Mouse (Mus musculus) kidney, postnatal 36 days (tissue): ENCODE results near the gene Cdh23.

ENCODE experiments used
- DNase-seq, 2 experiments: peaks; one replicate each; pipeline ENCODE4 v3.0.0; 2021 to 2022; ENCODE audit warnings: mixed read lengths in 2 of 2

Gene Cdh23

DNA sequence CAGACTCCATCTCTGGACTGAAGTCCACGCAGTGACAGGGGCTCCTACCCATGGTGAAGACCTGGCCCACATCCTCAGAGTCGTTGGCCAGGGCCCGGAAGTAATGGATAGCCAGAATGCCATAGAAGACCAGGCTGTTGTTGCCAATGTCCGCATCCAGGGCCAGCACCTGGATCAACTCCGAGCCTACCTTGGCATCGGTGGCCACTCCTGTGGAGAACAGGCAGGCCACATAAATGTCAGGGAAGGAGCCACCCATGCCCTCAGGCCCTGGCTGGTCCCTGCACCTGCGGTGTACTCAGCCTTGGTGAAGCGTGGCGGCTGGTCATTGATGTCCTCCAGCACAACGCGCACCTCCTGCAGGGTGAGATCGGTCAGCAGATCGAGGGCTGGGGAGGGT lies 385.7 kb downstream of the Cdh23 start:
- no peak for DNase-seq

DNA sequence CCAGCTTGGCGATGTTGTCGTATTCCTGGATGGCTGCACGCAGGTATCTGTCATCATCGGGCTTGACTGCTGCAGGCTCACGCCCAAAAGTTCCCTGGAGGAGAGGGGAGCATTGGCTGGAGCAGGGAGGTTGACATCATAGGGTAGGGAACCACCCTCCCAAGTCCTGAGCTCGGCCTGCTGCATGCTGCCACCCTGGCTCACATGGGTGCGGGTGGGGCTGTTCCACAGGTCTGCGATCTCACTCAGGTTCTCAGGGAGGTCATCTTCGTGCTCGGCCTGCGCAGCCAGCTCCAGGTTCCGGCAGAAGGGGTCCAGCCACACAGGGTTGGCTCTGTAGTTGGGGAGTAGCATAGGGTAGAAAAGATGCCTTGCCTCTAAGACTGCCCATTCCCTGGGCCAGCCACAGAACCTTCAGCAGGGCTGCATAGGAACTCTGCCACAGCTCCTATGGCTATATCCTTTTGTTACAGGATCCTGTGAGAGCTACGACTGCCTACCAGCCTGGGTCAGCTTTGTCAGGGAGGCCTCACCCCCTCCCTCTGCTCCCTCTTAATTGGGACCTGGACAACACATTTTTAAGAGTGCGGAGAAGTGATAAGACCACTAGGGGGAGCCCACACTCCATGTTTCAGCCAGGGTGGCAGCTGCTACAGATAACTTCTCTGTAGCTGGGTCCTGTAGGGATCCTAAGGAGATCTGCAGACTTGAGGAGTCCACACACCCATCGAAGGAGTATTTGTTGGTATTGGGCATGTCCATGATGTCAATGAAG lies 391.2 kb downstream of the Cdh23 start:
- DNase-seq = peak; percentile 76 to 84

DNA sequence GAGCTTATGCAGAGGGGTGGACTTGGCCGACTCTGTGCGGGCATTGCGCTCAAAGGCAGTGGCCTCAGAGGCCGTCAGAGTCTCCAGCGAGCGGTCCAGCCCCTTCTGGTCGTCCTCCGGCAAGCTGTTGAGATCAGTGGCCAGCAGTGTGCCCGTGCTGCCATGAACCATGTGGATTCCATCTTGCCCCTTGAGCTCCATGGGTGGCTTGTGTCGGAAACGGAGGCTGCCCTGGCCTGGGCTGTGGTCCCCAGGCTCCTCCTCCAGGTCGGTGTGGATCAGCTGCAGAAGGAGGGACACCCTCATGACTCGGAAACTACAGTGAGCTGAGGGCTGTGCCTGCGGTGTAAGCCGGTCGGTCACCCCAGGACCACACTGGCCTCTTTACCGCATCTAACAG lies 392.9 kb downstream of the Cdh23 start:
- DNase-seq = no peak

DNA sequence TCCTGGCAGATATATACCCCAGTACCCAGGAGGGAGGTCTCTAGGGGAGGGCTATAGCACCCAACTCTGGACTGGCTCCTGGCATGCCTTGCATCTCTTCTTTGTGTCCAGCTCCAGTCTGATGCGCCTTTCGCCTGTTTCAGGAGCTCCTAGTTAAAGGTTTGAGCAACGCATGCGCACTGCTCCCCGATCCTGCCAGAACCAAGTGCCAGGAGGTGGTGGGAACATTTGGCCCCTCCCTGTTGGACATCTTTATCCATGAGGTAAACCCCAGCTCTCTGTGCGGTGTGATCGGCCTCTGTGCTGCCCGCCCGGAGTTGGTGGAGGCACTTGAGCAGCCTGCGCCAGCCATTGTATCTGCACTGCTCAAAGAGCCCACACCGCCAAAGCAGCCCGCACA lies 396.7 kb downstream of the Cdh23 start:
- no peak for DNase-seq

DNA sequence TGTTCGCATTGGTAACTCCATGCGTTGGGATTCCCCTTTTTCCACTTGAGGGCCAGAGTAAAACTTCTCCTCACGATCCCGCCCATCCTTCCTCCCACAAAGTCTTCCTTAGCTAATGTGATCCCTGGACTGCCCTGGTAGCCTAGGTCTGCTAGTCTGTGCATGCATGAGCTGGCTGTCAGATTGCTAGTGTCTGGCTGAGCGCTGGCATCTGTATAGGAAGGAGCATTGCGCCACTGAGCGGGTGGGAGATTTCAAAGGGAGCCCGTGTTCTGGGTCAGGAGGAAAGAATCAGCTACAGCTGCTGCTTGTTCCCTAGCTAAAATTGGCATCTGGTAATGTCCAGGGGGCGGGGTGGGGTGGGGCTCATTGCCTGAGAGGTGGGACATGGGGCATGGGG lies 400.3 kb downstream of the Cdh23 start:
- no peak for DNase-seq

DNA sequence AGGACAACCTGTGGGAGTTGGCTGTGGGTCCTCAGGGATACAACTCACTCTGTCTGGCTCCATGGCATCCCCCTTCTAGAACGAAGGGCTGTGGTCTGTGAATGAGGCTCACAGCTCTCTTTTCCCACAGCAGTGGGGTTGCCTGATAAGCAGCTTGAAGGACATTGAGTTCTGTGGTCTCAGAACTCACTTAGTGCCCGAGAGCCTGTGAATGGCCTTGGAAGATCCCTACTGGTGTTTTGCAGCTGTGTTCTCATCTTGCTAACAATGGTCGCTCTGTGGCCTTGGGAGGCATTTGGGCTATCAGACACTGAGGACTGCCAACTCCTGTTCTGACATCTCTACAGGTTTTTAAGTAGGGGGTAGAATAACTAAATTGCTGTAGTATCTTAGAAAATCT lies 400.9 kb downstream of the Cdh23 start:
- no peak for DNase-seq

DNA sequence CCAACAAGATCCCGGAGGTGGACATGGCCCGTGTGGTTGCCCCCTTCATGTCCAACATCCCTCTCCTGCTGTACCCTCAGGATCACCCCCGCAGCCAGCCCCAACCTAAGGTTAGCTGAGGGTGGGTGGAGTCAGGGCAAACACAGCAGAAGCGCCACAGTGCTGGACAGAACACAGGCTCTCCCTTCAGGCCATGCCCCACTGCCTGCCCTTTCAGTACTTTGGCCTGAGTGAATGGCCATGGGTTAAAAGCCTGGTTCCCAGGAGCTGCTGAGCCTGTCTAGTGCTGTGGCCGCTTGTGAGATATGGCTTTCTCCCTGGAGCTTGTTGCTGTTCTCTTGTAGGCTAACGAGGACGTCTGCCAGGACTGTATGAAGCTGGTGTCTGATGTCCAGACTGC lies 401.7 kb downstream of the Cdh23 start:
- peak; percentile 66 to 67 for DNase-seq

DNA sequence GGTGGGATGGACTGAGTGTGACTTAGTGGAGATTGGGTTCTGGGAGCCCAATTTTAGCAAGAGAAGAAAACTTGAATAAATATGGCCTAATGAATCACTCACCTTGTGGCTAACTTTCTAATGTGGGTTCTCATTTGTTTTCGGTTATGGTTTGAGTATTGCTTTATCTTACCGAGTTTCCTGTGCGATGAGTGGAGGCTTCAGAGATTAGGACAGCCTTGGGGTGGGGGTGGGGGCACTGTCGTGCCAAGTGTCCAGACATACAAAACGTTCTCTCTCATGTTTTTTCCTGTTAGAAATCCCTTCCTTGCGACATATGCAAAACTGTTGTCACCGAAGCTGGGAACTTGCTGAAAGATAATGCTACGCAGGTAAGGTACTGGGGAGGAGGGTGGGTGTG lies 404.1 kb downstream of the Cdh23 start:
- DNase-seq = no peak

DNA sequence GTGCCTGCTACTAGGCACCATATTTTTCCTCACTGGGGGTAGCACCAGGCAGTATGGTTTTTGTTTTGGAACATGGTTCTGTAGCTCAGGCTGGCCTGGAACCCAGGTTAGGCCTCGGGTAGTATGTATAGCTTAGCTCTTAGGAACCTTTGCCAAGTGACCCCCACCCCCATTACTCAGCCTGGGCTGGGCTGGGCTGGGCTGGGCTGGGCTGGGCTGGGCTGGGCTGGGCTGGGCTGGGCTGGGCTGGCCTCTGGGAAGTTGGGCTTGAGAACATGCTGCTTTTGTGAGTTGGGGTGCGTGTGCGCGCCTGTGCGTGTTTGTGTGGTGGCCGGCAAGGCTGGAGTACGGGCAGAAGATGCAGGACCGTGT lies 405.6 kb downstream of the Cdh23 start:
- DNase-seq = no peak

DNA sequence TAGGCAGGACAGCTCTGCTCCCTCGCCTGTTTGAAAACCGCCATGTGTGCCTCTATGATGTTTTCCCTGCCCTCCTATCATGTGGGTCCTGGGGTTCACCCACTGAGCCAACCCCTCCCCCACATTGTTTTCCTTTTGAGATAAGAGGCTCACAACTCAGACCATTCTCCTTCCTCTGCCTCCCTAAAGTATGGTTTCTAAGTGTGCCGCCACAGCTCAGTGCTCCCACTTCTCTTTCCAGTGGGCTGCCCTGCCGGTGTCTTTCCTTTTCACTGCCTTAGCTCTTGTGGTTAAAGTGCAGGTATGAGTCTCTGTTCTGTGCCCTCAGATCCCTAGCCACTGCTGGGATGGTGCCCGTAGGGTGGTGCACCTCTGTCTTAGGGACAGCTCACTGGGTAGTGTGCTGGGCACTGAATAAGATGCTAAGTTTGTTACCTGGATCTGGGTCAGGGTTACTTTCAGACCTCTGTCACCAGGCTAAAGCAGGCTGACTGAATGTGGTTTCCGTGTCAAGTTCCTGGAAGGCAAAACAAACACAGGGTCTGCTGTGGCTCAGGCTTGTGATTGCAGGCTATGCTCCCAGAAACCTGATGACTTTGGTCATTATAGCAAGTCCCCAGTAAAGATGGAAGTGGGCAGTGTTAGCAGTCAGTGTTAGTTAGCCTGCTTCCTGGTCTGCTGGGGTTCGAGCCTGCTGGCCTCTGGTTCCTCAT lies 406.1 kb downstream of the Cdh23 start:
- peak in 1 of 2 experiments; percentile 56 for DNase-seq

DNA sequence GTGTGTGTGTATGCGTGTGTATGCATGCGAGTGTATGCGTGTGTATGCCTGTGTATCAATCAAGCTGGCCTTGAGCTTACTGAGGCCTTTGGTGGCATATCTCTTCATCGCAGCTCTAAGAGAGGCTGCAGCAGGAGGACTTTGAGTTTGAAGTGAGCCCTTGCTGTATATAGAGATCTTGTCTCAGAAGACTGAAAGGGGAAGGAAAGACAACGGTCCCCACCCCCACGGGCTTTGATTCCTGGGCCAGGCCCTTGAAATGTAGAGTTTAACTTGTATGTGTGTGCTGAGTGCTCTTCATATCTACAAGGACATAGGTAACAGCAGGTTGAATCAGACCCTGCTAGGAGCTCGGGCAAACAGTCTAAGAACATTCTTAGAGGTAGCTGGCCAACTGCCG lies 407.1 kb downstream of the Cdh23 start:
- peak in 1 of 2 experiments; percentile 34 for DNase-seq

DNA sequence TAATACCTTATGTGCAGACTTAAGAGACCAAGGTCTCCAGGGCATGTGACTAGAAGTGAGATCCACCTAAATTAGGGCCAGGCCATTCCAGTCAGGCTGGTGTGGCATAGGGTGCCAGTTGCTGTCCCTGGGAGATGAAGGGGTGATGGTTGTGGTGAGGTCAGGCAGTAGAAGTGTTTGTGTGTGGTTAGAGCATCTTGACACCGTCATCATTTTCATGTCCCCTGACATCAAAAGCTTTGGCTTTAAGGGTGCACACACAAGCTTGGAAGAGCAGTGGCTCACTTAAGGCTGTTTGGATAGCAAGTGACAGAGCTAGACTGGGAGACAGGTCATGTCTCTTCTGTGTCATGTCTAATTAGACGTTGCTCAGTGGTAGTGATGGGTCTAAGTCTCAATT lies 408.6 kb downstream of the Cdh23 start:
- no peak for DNase-seq

DNA sequence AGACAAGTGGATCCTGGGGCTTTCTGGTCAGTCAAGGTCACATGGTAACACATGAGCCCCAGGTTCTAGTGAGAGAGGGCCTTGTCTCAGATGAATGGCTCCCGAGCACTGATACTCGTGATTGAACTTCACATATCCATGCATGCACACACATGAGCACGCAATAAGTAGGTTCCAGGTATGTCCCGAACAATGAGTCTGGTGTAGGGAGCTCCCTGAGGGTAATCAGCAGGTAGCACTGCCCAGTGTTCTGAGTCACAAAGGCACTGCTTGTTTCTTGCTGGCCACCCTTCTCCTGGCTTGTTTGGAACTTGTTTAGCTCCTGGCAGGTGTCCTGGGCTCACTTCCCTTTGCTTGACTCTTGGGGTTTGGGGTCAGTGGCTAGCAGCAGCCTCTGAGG lies 409.1 kb downstream of the Cdh23 start:
- peak; percentile 58 to 64 for DNase-seq

DNA sequence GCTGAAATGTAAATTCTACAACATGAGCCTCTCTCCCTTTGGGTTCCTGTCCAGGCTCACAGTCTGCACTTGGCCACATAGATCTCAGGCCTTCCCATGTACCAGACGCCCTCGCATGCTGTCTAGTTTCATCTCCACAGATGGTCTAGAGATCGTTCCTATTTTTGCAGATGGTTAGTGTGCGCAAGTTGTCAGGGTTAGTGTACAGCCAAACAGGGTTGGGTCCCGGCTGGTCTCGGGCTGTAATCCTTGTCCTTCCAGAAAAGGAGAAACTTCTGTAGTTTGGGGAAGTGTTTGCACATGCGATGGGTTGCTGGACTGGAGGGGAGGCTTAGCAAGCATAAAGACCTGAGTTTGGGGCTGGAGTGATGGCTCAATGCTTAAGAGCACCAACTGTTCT lies 409.7 kb downstream of the Cdh23 start:
- no peak for DNase-seq

DNA sequence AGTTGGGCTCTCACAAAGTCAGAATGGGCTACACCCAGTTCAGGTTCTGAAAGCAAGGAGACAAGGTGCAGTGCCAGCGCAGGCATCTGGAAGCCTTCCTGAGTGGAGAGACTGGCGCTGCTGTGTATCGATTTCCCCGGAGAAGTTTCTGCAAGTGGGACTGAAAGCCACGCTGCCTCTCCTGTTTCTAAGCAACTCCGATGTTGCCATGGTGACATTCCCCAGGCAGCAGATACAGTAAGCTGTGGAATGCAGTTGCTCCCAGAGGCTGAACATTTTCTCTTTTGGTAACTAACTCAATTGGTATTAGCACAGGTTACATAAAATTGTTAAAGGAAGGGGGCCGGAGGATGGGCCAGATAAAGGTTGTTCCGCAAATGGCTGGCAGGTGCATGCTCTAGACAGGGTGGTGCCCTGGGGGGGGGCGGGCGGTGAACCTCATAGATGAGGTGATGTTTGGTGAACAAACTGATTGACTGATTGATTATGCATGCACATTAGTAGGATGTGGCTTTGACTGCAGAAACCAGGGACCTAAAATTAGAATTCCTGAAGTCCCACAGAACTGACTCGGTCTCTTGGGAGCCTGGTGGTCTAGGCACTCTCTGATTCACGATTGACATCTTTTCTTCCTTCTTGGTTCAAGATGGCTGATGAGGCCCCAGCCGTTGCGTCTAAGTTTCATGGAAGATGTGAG lies 410.5 kb downstream of the Cdh23 start:
- peak; percentile 73 to 76 for DNase-seq

DNA sequence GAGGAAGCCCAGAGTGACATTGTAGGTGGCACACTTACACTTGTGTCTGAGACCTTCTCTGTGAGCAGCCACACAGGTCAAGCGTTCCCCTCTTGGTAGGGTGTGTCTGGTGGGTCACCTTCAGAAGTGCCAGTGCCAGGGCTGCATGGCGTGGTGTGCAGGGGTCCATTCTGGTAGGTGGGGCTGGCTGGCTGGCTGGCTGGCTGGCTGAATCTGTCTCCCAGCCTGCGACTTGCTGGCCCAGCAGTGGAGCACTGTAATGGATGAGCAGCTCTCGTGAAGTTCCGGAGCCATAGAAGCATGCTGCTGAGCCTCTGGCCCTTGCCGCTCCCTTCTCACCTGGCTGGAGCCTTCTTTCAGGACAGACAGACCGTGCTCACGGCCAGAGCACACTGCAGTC lies 411.1 kb downstream of the Cdh23 start:
- peak in 1 of 2 experiments; percentile 32 for DNase-seq

DNA sequence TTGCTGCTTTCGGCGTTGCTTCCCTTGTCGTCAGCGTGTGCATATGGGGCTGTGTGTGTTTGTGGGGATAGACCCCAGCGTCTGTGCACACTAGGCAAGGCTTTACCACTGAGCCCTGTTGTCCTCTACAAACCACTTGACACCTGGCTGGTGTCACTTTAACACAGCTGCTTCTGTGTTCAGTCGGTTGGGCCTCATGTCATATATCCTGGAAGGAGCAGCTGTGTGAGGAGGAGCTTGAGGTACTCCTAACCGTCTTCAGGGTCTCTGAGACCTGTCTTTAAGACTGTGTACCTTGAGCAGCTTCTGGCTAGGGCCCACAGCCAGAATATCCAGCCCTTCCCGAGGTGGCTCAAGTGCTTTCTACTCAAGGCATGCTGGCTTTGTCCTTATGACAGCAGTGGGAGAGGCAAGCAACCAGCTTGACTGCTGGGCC lies 411.6 kb downstream of the Cdh23 start:
- no peak for DNase-seq

DNA sequence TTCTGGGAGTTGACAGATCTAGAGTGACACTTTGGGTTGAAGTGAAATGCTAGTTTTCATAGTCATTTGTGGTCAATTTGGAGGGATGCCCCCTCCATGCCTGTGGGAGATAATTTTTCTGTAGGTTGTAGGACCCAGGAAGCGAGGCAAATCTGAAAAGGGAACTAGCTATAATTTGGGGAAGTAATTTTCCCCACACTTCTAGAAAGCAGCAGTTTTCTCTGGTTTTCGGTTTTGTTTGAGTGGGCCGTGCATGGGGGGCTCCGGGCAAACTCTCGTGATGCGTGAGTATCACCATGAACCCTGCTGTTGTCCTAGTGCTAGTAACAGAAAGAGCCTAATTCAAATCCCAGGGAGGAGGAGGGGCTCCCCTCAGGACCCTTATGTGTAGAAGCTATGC lies 412.0 kb downstream of the Cdh23 start:
- no peak for DNase-seq

DNA sequence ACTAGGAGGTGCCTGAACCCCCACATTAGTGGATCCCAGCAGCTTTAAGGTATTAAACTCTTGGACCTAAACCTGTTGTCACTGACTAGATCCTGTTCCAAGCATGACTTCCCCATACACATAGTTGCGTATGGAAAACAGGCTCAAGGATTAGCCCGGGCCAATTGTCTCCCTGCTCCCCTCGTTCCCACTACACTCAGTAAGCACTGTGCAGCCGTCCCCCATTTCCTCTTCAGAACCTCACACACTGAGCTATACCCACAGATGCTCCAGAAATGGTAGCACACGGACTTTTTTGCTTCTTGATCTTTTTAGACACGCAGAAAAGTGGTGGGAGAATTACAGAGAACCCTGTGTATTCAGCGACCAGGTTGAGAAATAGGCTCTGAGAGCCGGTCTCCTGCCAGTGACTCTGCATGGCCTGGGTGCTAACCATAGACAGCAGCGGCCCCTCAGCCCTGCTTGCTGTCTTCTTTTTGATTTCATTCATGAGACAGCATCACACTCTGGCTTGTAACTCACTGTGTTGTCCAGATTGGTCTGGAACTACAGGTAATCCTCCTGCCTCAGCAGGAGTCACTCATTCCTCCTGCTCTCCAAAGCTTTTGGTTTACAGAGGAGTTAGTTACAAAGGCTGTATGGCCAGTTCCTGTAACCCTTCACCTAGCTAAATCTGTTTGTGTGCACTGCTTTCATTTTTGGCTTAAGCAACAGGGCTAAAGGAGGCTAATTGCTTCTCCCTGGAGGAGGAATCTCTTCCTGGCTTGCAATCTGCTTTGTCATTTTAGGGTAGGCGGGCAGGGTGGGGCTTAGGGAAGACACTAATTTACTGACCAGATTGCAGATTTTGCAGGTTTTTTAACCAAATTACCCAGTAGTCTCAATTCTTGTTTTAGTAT lies 413.9 kb downstream of the Cdh23 start:
- peak in 1 of 2 experiments; percentile 46 for DNase-seq

DNA sequence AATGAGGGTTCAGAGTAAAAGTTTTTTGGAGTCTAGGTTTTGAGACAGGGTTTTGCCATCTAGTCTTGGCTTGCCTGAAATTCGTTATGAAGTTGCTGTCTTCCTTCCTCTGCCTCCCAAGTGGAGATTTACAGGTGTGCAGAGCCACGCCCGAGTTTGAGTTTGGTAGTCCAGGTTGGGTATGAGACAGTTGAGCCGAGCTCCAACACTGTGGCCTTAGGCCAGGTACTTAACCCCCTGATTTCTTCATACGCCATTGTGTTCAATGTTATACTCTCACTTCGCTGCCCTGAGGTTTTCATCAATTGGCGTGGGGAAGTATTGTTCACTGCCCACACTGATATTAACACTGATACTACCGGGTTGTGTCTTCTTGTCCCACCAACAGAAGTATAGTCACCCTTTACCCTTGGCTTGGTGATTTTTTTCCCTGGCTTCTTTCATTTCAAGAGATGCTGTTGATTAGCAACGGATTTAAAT lies 414.7 kb downstream of the Cdh23 start:
- no peak for DNase-seq

DNA sequence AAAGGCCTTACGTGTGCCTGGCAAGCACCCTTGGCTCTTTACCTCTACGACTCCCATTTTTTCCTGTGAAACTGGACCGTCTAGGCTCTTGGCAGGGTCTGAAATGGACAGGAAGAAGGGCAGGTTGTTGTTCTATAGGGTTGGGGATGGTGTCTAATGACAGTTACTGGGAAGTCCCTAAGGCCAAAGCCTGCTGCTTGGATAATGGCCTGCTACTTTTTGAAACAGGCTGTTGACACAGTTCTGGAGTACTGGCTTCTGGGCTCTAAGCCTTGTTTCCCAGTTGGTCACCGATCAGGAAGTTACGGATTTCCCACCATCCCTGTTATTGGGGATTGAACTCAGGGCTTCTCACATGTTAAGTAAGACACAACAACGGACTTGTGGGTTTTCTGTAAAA lies 415.9 kb downstream of the Cdh23 start:
- no peak for DNase-seq

DNA sequence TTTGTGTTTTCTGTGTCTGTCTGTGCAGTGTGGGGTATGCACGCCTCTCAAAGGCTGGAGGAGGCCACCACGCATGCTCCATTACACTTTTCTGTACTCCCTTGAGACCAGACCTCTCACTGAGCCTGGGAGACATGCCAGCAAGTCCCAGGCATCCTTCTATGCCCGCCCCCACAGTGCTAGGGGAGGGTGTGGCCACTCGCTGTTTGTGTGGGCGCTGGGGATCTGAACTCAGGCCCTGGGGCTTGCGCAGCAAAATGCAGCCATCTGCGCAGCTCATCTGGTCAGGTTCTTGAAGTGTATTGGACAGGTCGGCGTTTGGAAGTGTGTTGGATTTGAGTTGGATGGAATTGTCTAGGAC lies 416.4 kb downstream of the Cdh23 start:
- peak; percentile 66 to 83 for DNase-seq
